In the genomic region with DNA sequence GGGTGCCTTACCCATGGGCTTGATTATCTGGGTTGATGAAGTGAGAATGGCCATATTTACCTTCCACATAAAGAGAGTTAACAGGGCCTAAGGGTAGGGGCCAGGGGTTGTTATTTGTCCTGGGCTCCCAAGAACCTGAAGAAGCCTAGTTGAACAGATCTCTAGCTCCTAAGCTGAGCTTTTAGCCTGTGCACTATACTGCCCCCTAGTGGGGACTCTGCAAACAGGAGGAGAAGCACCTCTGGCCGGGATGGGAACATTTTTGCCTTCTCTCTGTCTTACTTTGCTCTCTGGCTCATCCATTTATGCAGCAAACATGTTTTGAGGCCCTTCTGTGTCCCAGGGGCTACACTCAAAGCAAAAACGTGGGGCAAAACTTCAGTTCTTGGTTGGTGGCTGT, we compare ENCODE assay signal across 9 mouse cellular contexts. TPM values are rescaled to one million over a fixed set of nuclear protein-coding genes. Genes with fewer than 3 reads are reported as not detected.
A peak's percentile ranks its signal among the peaks of the same experiment; 100 is the strongest.
DNase-seq lines count a peak whose midpoint lies in the region; TF ChIP-seq lines count a peak whose summit lies in the region.
"Had no signal": no experiment of that assay in that cellular context is flagged by ENCODE, and none has a peak within 500 bp of the region (broad histone marks: within the 10 kb centered on the region; RNA-seq: fewer than 3 reads in every experiment).

No protein-coding gene starts in this region.

- H3K27me3 ChIP-seq in heart, adult 2 months (ENCODE audit: control insufficient read depth, insufficient read depth, low read length) = no peaks in the 10 kb centered on the region
- no peaks in the 10 kb centered on the region for H3K27me3 ChIP-seq in C2C12 (ENCODE audit: control insufficient read depth, insufficient read depth, insufficient read length)
- no peaks in the 10 kb centered on the region for H3K27me3 ChIP-seq in forebrain, embryonic 10.5 days (ENCODE audit: poor library complexity, severe bottlenecking)

- 17% methylated on average over 2 of the region's 2 CpGs for WGBS in heart, adult 2 months
- WGBS in forebrain, embryonic 10.5 days = 11% methylated on average over 2 of the region's 2 CpGs

- no peak for DNase-seq in heart, adult 2 months
- DNase-seq in heart, postnatal 25 days (ENCODE audit: low spot score) = no peak
- DNase-seq in c-Kit-negative CD71-positive TER-119-positive erythroid progenitor cells, embryonic 14.5 days (ENCODE audit: low read depth, low spot score) = peak; percentile 53
- peak; percentile 71 for DNase-seq in forebrain, embryonic 10.5 days (ENCODE audit: extremely low spot score, low spot score)
- DNase-seq in hindlimb bud, embryonic 11.5 days (ENCODE audit: extremely low spot score, low read depth, low spot score) = peak; percentile 69
- peak; percentile 84 for DNase-seq in lung, postnatal 36 days
- peak; percentile 26 to 82 for DNase-seq in thymus, postnatal 10 days (ENCODE audit: low spot score in 2 of 2)

- H3K79me3 ChIP-seq in C2C12 (ENCODE audit: low read depth) = no peaks in the 10 kb centered on the region

- TF ChIP-seq CTCF in heart, adult 2 months (IDR thresholded peaks at IDR 0.05) = peak; percentile 95
- TF ChIP-seq CTCF in C2C12 (IDR thresholded peaks at IDR 0.05; ENCODE audit: control insufficient read depth, insufficient read depth, insufficient read length) = peak; percentile 54

- peaks cover 4% of the 10 kb centered on the region; the same call in 1 of the 2 replicates for H3K4me1 ChIP-seq in heart, adult 2 months (ENCODE audit: control insufficient read depth, insufficient read depth, low read length)
- H3K4me1 ChIP-seq in forebrain, embryonic 10.5 days = peaks cover 32% of the 10 kb centered on the region

- H3K27ac ChIP-seq in heart, adult 2 months = no peak overlapping the region
- peak overlapping the region; percentile 87 for H3K27ac ChIP-seq in forebrain, embryonic 10.5 days

- H3ac ChIP-seq in C2C12 (ENCODE audit: control insufficient read depth, insufficient read length, low read depth) = no peak overlapping the region

- intact Hi-C loops in heart, adult 2 months (cut with DNase I) = loop anchor here (2.0 kb wide), 1 partner anchor 30 kb away; no protein-coding TSS in a partner anchor
- intact Hi-C loops in heart, postnatal 25 days (cut with DNase I) = loop anchor here (2.0 kb wide), 1 partner anchor 30 kb away; no protein-coding TSS in a partner anchor

- no peaks in the 10 kb centered on the region for H3K36me3 ChIP-seq in heart, adult 2 months (ENCODE audit: control insufficient read depth, insufficient read depth, low read length)
- peaks cover 20% of the 10 kb centered on the region for H3K36me3 ChIP-seq in C2C12 (ENCODE audit: control insufficient read depth, insufficient read depth)
- peaks cover 42% of the 10 kb centered on the region for H3K36me3 ChIP-seq in forebrain, embryonic 10.5 days (replicated peaks)

- H3K9ac ChIP-seq in heart, adult 2 months (ENCODE audit: low read depth, low read length) = no peak overlapping the region

- TF ChIP-seq POLR2A in heart, adult 2 months (IDR thresholded peaks at IDR 0.05; ENCODE audit: insufficient read depth, low read depth, low read length) = no peak

- no peak overlapping the region for H3K4me3 ChIP-seq in heart, adult 2 months
- no peak overlapping the region for H3K4me3 ChIP-seq in C2C12 (ENCODE audit: insufficient read depth, poor library complexity, severe bottlenecking)
- H3K4me3 ChIP-seq in forebrain, embryonic 10.5 days = peak overlapping the region; percentile 39

- no peaks in the 10 kb centered on the region for H3K9me3 ChIP-seq in forebrain, embryonic 10.5 days

- H3K79me2 ChIP-seq in heart, adult 2 months (replicated peaks; ENCODE audit: control insufficient read depth, insufficient read depth, low read length) = no peaks in the 10 kb centered on the region
- H3K79me2 ChIP-seq in C2C12 (ENCODE audit: control insufficient read depth, insufficient read depth) = no peaks in the 10 kb centered on the region

- 0 out of 2 replicates have a peak, but pooled peaks have one; percentile 21 for TF ChIP-seq EP300 in heart, adult 2 months (IDR thresholded peaks at IDR 0.05; ENCODE audit: insufficient read depth, low read depth, low read length)

TF ChIP-seq in C2C12, 6 proteins besides CTCF, POLR2A, EP300 and RAD21:
- TF ChIP-seq CEBPB (IDR thresholded peaks at IDR 0.05; ENCODE audit: low read depth) = no peak
- no peak for TF ChIP-seq MYOD1 (IDR thresholded peaks at IDR 0.05; ENCODE audit: control insufficient read depth, insufficient read length, low read depth)
- TF ChIP-seq USF1 (IDR thresholded peaks at IDR 0.05; ENCODE audit: low read depth) = no peak
- no peak for TF ChIP-seq MYOG (IDR thresholded peaks at IDR 0.05; ENCODE audit: control insufficient read depth, extremely low read depth, insufficient read length)
- no peak for TF ChIP-seq MAX (IDR thresholded peaks at IDR 0.05)
- no peak for TF ChIP-seq FOSL1 (IDR thresholded peaks at IDR 0.05; ENCODE audit: insufficient read depth, low read length, poor library complexity, severe bottlenecking)

RNA-seq across cellular contexts. Expression of gene Tcap, which starts 11.2 kb away (rescaled TPM):
- 1,000 to 10,000 TPM; 1,095 to 3,136 TPM for total RNA-seq in heart, adult 2 months (2021)
- 1,250 and 1,827 TPM in 2 replicates for polyA plus RNA-seq in heart, adult 2 months (2012; rRNA removed)
- total RNA-seq in heart, postnatal 25 days (2021) = 1,000 to 10,000 TPM; 1,084 to 2,520 TPM
- polyA plus RNA-seq in C2C12 (2012; fragmentation: generic; extraction: Trizol) = 0.13 TPM
- 0.15 TPM in 1 of 2 replicates, not detected in the other for polyA plus RNA-seq in forebrain, embryonic 10.5 days (2016; fragmentation: Nextera tagmentation; extraction: Ambion mirVana)

RNA-seq across cellular contexts. Expression of gene Pnmt, which starts 13.8 kb away (rescaled TPM):
- total RNA-seq in heart, adult 2 months (2021) = 1 to 10 TPM in 1 of 2 experiments, under 1 TPM in 1; 0.91 to 1.5 TPM
- 1.6 and 2.6 TPM in 2 replicates for polyA plus RNA-seq in heart, adult 2 months (2012; rRNA removed)
- total RNA-seq in heart, postnatal 25 days (2021) = 1 to 10 TPM; 1.3 to 1.7 TPM
- polyA plus RNA-seq in C2C12 (2012; fragmentation: generic; extraction: Trizol) = 0.04 TPM
- not detected in 2 replicates for polyA plus RNA-seq in forebrain, embryonic 10.5 days (2016; fragmentation: Nextera tagmentation; extraction: Ambion mirVana)
- polyA plus RNA-seq: stomach, embryonic 14.5 days had no signal

RNA-seq across cellular contexts. Expression of gene Stard3, which starts 14.2 kb away (rescaled TPM):
- total RNA-seq in heart, adult 2 months (2021) = 10 to 100 TPM; 19.0 to 24.3 TPM
- polyA plus RNA-seq in heart, adult 2 months (2012; rRNA removed) = 58.3 and 62.3 TPM in 2 replicates
- total RNA-seq in heart, postnatal 25 days (2021) = 10 to 100 TPM; 19.7 to 24.9 TPM
- polyA plus RNA-seq in C2C12 (2012; fragmentation: generic; extraction: Trizol) = 28.3 TPM
- 39.8 and 41.0 TPM in 2 replicates for polyA plus RNA-seq in forebrain, embryonic 10.5 days (2016; fragmentation: Nextera tagmentation; extraction: Ambion mirVana)

RNA-seq across cellular contexts. Expression of gene Ppp1r1b, which starts 24.2 kb away (rescaled TPM):
- total RNA-seq in heart, adult 2 months (2021) = 1 to 10 TPM; 2.6 to 5.3 TPM
- 15.8 and 16.2 TPM in 2 replicates for polyA plus RNA-seq in heart, adult 2 months (2012; rRNA removed)
- total RNA-seq in heart, postnatal 25 days (2021) = 1 to 10 TPM; 5.3 to 5.8 TPM
- 0.28 TPM for polyA plus RNA-seq in C2C12 (2012; fragmentation: generic; extraction: Trizol)
- polyA plus RNA-seq in forebrain, embryonic 10.5 days (2016; fragmentation: Nextera tagmentation; extraction: Ambion mirVana) = 0.23 and 0.41 TPM in 2 replicates

RNA-seq across cellular contexts. Expression of gene Pgap3, which starts 27.9 kb away (rescaled TPM):
- total RNA-seq in heart, adult 2 months (2021) = 1 to 10 TPM; 7.7 to 8.5 TPM
- 18.8 and 21.1 TPM in 2 replicates for polyA plus RNA-seq in heart, adult 2 months (2012; rRNA removed)
- 1 to 10 TPM; 8.4 to 9.3 TPM for total RNA-seq in heart, postnatal 25 days (2021)
- polyA plus RNA-seq in C2C12 (2012; fragmentation: generic; extraction: Trizol) = 6.3 TPM
- polyA plus RNA-seq in forebrain, embryonic 10.5 days (2016; fragmentation: Nextera tagmentation; extraction: Ambion mirVana) = 10.0 and 10.1 TPM in 2 replicates

Comparison
In these comparisons a context has a peak if more than half of its experiments do, and no peak if none do; other contexts are left out.
1. DNase-seq: peak in c-Kit-negative CD71-positive TER-119-positive erythroid progenitor cells, embryonic 14.5 days (single experiment), forebrain, embryonic 10.5 days (single experiment), hindlimb bud, embryonic 11.5 days (single experiment), lung, postnatal 36 days (single experiment) and thymus, postnatal 10 days (2 of 2); none in heart, adult 2 months (0 of 2) and heart, postnatal 25 days (single experiment).
2. RNA of gene Tcap, which starts 11.2 kb away (polyA plus RNA-seq): 1,250 to 1,827 TPM in heart, adult 2 months; 0.15 TPM in forebrain, embryonic 10.5 days and 0.13 TPM in C2C12 (single experiment); every median in the first group is over 1,000 times any median in the second.